Mouse (Mus musculus): ENCODE measurements at regions not wholly inside any gene's neighbourhood (a gene's known extent, or its start where the extent isn't known, plus 50 kb on each side); places are given as distances from the start of the nearest gene placed in this dataset.

- no peak for DNase-seq (ENCODE audit: low spot score)
Observed at GRCm38 (mm10) chr13:115427091-115428033, 325.6 kb upstream of the Itga1 start.

- DNase-seq (ENCODE audit: low spot score) = no peak
Observed at GRCm38 (mm10) chr13:115425610-115426562, 324.1 kb upstream of the Itga1 start.

GRCm38 (mm10) chr13:115423761-115424160, 322.0 kb upstream of the Itga1 start:
- DNase-seq (ENCODE audit: low spot score) = no peak

DNA sequence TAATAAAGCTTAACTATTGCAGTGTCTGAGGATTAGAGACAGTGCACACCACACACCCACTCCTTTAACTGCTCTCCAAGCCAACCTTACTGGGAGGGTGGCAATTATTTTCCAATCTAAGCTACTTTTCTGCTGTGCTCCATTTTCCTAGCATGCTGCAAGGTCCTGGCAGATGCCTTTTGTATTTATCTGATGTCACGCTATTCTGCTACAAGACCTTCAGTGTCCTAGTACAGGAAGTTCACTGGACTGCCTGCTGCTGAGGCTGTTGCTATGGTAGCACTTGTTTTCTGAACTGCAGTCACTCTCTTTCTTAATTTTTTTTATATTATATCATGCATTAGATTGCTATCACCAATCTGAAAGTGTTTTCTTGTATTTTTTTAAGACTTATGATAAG, 319.7 kb upstream of the Itga1 start:
- no peak for DNase-seq (ENCODE audit: low spot score)

DNA sequence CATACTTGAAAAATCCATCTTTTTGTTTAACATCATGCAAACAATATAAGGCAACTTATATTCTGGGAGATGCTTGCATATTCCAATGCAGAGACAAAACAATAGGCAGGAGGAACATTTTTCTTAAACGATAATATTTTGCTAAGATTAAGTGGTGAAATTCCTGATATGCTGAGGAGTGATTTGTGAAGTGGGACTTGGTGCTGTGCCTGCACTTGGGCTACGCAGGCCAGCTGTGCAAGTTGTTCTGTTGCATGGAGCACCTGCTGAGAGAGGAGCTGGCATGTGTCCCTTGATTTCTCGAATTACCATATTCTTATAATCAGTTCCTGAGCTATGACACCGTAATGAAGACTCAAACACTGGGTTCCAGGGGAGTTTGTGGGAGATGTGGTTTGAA, 316.1 kb upstream of the Itga1 start:
- no peak for DNase-seq (ENCODE audit: low spot score)

GRCm38 (mm10) chr13:115413721-115414531, 312.2 kb upstream of the Itga1 start:
- DNase-seq (ENCODE audit: low spot score) = no peak

GRCm38 (mm10) chr13:115405916-115406315, 304.2 kb upstream of the Itga1 start:
- no peak for DNase-seq (ENCODE audit: low spot score)

GRCm38 (mm10) chr13:115400706-115401215, 299.0 kb upstream of the Itga1 start:
- DNase-seq (ENCODE audit: low spot score) = no peak

DNA sequence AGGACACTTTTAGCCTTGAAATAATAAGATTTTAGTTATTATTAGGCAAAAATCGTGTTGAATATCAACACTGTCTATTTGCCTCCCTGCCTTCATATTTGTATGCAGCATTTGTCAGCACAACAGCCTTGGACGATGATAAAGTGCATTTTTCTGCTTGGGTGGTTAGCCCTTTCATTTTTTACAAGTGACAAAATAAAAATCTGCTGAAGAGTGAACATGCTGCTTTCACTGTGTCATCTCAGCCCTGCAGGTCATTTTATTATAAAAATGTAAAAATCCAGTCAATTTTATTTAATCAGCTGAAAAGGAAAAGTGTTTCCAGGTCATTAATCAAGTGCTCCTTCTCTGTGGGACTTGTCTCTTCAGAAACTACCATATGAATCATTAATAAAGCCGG, 277.9 kb upstream of the Itga1 start:
- DNase-seq (ENCODE audit: low spot score) = no peak

GRCm38 (mm10) chr13:115376180-115376880, 274.6 kb upstream of the Itga1 start:
- DNase-seq (ENCODE audit: low spot score) = no peak

GRCm38 (mm10) chr13:115361457-115361856, 259.7 kb upstream of the Itga1 start:
- DNase-seq (ENCODE audit: low spot score) = no peak

- no peak for DNase-seq (ENCODE audit: low spot score)
Observed at GRCm38 (mm10) chr13:115347022-115347398, 245.2 kb upstream of the Itga1 start.

GRCm38 (mm10) chr13:115346115-115347021, 244.6 kb upstream of the Itga1 start:
- no peak for DNase-seq (ENCODE audit: low spot score)

GRCm38 (mm10) chr13:115329000-115329960, 227.5 kb upstream of the Itga1 start:
- DNase-seq (ENCODE audit: low spot score) = no peak

DNA sequence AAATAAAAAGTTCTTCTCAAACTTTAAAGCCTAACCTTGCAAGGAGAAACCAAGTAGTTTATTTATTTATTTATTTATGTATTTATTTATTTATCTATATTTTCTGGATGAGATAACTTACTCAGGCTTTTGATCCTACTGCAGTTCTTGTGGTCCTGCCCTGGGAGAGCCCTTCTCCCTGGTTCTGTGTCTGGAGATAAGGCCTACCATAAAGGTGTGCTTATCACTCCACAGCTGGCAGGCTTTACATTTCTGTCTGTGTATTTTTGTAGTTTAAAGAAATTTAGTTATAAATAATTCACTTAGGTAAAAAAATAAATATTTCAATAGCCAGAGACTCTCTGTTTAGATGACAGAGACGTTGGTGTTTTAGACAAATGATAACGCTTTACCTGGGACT, 224.5 kb upstream of the Itga1 start:
- no peak for DNase-seq (ENCODE audit: low spot score)

DNA sequence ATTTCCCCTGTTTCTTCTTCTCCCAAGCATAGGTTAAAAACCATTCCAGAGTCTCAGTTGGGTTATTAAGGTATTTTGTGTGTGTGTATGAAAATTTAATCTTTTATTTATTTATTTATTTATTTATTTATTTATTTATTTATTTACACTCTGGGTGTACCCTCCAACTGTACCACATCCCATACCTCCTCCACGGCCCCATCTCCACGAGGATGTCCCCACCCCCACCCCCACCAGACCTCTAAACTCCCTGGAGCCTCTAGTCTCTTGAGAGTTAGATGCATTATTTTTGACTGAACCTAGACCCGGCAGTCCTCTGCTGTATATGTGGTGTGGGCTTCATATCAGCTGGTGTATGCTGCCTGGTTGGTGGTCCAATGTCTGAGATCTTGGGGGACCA, 214.9 kb upstream of the Itga1 start:
- DNase-seq (ENCODE audit: low spot score) = no peak

- no peak for DNase-seq (ENCODE audit: low spot score)
Observed at GRCm38 (mm10) chr13:115308586-115308985, 206.8 kb upstream of the Itga1 start.

DNA sequence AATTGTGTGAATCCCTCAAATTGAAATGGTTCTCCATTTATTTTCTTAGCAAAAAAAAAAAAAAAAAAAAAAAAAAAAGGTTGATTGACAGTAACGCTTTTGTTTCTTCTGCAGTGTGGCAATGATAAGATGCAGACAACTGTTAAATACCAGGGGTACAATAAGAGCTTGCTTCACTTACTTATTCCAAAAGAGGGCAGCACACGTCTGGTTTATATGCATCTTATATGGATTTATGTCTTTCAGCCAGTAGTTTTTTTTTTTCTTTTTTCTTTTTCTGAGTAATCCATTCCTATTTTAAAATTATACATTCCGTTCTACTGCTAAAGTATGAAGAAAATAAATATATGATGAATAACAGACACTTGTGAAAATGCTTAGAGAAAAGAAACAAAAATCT, 185.6 kb upstream of the Itga1 start:
- no peak for DNase-seq (ENCODE audit: low spot score)

DNA sequence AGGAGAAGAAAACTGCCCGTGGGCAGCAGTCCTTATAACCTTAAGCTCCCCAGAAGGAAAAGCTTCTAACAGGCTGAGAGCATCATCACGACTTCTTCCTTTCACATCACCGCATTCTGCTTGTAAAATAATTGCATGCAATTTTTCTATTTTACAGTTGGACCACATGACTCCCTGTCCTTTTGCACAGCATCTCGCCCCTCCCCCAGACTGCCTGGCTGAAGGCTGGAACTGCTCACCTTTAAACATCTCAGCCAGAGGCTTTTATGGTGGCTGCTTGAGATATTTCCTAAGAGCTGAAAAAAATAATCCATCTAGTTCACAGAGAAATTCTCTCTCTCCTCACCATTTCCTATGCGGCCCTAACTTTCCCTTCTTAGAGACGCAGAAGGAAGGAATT, 164.4 kb upstream of the Itga1 start:
- no peak for DNase-seq (ENCODE audit: low spot score)

All from yolk sac, embryonic 10.5 days (tissue).